Mouse (Mus musculus) CH12.LX (cell line): ENCODE data around the gene Myo1c. TPM values are rescaled to one million over a fixed set of nuclear protein-coding genes. Genes with fewer than 3 reads are reported as not detected.

ENCODE experiments used
- DNase-seq: peaks from one replicate; pipeline ENCODE4 v3.0.0-alpha.2; 2013; ENCODE audit errors: extremely low read depth
- H3K27ac ChIP-seq: 2 replicates; pipeline ENCODE4 v1.5.1; 2012; ENCODE audit warnings: low read depth, mild to moderate bottlenecking, control low read depth, moderate library complexity; ENCODE audit not compliant: insufficient read depth
- H3K27me3 ChIP-seq: replicated peaks from 2 replicates; pipeline ENCODE3; 2012; ENCODE audit warnings: inconsistent platforms
- H3K36me3 ChIP-seq, 2 experiments: replicated peaks in 1 of 2; 2 replicates each; pipeline versions ENCODE3 to v1.6.1; 2012; ENCODE audit warnings: inconsistent platforms in 1 of 2, low read length in 1 of 2, mild to moderate bottlenecking in 1 of 2, mixed read lengths in 1 of 2, moderate library complexity in 1 of 2; ENCODE audit not compliant: control insufficient read depth in 1 of 2, insufficient read depth in 1 of 2
- H3K4me1 ChIP-seq, 2 experiments: 2 replicates each; pipeline ENCODE4 v1.6.1; 2012; ENCODE audit warnings: inconsistent platforms in 1 of 2, moderate library complexity in 1 of 2; ENCODE audit not compliant: insufficient read depth in 2 of 2, control insufficient read depth in 1 of 2
- H3K4me2 ChIP-seq: 2 replicates; pipeline ENCODE4 v1.6.1; 2012; ENCODE audit warnings: low read depth, mild to moderate bottlenecking, control low read depth; ENCODE audit not compliant: poor library complexity, insufficient read depth, severe bottlenecking
- H3K4me3 ChIP-seq, 3 experiments: fragments of 150-350 bp in 1 of 3; sonication (generic) in 1 of 3; replicated peaks in 1 of 3; 2 replicates each; pipeline versions ENCODE3 to v1.5.1; 2011 to 2012; ENCODE audit warnings: low read depth in 2 of 3, low read length in 2 of 3, mild to moderate bottlenecking in 2 of 3, moderate library complexity in 2 of 3, control low read depth in 1 of 3, improper control_type of control experiment in 1 of 3, inconsistent platforms in 1 of 3, mixed read lengths in 1 of 3; ENCODE audit not compliant: poor library complexity in 1 of 3
- H3K79me2 ChIP-seq: replicated peaks from 2 replicates; pipeline ENCODE4 v1.6.1; 2012; ENCODE audit warnings: mild to moderate bottlenecking, moderate library complexity; ENCODE audit not compliant: control insufficient read depth, poor library complexity, insufficient read depth, severe bottlenecking; ENCODE audit errors: extremely low read depth
- H3K9ac ChIP-seq: 2 replicates; pipeline ENCODE4 v1.6.1; 2012; ENCODE audit warnings: low read depth, mild to moderate bottlenecking, control low read depth, moderate library complexity; ENCODE audit not compliant: insufficient read depth
- H3K9me3 ChIP-seq: replicated peaks from 2 replicates; pipeline ENCODE3; 2012; ENCODE audit warnings: low read length, inconsistent platforms, mixed read lengths
- BHLHE40 ChIP-seq: IDR thresholded peaks from 2 replicates; pipeline ENCODE4 v1.6.1; 2011; ENCODE audit warnings: mild to moderate bottlenecking, low read depth, low read length, improper control_type of control experiment
- CTCF ChIP-seq, 2 experiments: IDR thresholded peaks in 1 of 2; conservative IDR thresholded peaks in 1 of 2; 2 replicates each; pipeline ENCODE4 v1.5.1; 2011 to 2012; ENCODE audit warnings: low read depth in 2 of 2, low read length in 2 of 2, improper control_type of control experiment in 1 of 2, inconsistent platforms in 1 of 2, mild to moderate bottlenecking in 1 of 2, moderate library complexity in 1 of 2
- ELF1 ChIP-seq: IDR thresholded peaks from 2 replicates; pipeline ENCODE4 v1.6.1; 2014; ENCODE audit warnings: low read depth, mild to moderate bottlenecking, inconsistent platforms, low read length, improper control_type of control experiment
- ETS1 ChIP-seq: conservative IDR thresholded peaks from 2 replicates; pipeline ENCODE4 v1.6.1; 2012; ENCODE audit warnings: low read depth, mild to moderate bottlenecking, inconsistent platforms, low read length, improper control_type of control experiment, moderate library complexity
- GABPA ChIP-seq: IDR thresholded peaks from 2 replicates; pipeline ENCODE4 v1.6.1; 2012; ENCODE audit warnings: low read depth, low read length, improper control_type of control experiment, inconsistent platforms; ENCODE audit not compliant: insufficient replicate concordance
- IRF4 ChIP-seq: IDR thresholded peaks from 2 replicates; pipeline ENCODE4 v1.6.1; 2014; ENCODE audit warnings: low read depth, mild to moderate bottlenecking, inconsistent platforms, low read length, improper control_type of control experiment
- JUN ChIP-seq: IDR thresholded peaks from 2 replicates; pipeline ENCODE4 v1.6.1; 2011; ENCODE audit warnings: low read depth, mild to moderate bottlenecking, low read length, improper control_type of control experiment, moderate library complexity; ENCODE audit not compliant: insufficient read depth
- JUND ChIP-seq: conservative IDR thresholded peaks from 2 replicates; pipeline ENCODE4 v1.6.1; 2011; ENCODE audit warnings: low read depth, low read length, improper control_type of control experiment
- KAT2A ChIP-seq: IDR thresholded peaks from 2 replicates; pipeline ENCODE4 v1.6.1; 2012; ENCODE audit warnings: low read length, improper control_type of control experiment, inconsistent platforms; ENCODE audit not compliant: insufficient replicate concordance
- MAFK ChIP-seq: IDR thresholded peaks from 2 replicates; pipeline ENCODE4 v1.6.1; 2011; ENCODE audit warnings: low read length, improper control_type of control experiment; ENCODE audit not compliant: insufficient replicate concordance
- MAX ChIP-seq: IDR thresholded peaks from 2 replicates; pipeline ENCODE4 v1.6.1; 2011; ENCODE audit warnings: low read length, improper control_type of control experiment
- MAZ ChIP-seq: IDR thresholded peaks from 2 replicates; pipeline ENCODE4 v1.6.1; 2012; ENCODE audit warnings: low read depth, mild to moderate bottlenecking, inconsistent platforms, low read length, improper control_type of control experiment, moderate library complexity
- MEF2A ChIP-seq: IDR thresholded peaks from 2 replicates; pipeline ENCODE4 v1.6.1; 2014; ENCODE audit warnings: low read depth, mild to moderate bottlenecking, inconsistent platforms, low read length, improper control_type of control experiment, borderline replicate concordance
- MYC ChIP-seq: IDR thresholded peaks from 2 replicates; pipeline ENCODE4 v1.6.1; 2011; ENCODE audit warnings: low read depth, mild to moderate bottlenecking, improper control_type of control experiment, low read length
- PAX5 ChIP-seq: IDR thresholded peaks from 2 replicates; pipeline ENCODE4 v1.6.1; 2012; ENCODE audit warnings: low read length, inconsistent platforms, mixed read lengths
- POLR2A ChIP-seq: IDR thresholded peaks from 2 replicates; pipeline ENCODE4 v1.6.1; 2011; ENCODE audit warnings: low read depth, mild to moderate bottlenecking, improper control_type of control experiment, low read length
- POLR2AphosphoS2 ChIP-seq: IDR thresholded peaks from 2 replicates; pipeline ENCODE4 v1.6.1; 2011; ENCODE audit warnings: low read depth, low read length, improper control_type of control experiment
- SMC3 ChIP-seq: IDR thresholded peaks from 2 replicates; pipeline ENCODE4 v1.6.1; 2011; ENCODE audit warnings: low read depth, low read length, improper control_type of control experiment
- TCF12 ChIP-seq: IDR thresholded peaks from 2 replicates; pipeline ENCODE4 v1.6.1; 2014; ENCODE audit warnings: low read depth, mild to moderate bottlenecking, inconsistent platforms, low read length, improper control_type of control experiment
- USF1 ChIP-seq: IDR thresholded peaks from 2 replicates; pipeline ENCODE4 v1.6.1; 2014; ENCODE audit warnings: low read depth, mild to moderate bottlenecking, inconsistent platforms, low read length, improper control_type of control experiment
- USF2 ChIP-seq: conservative IDR thresholded peaks from 2 replicates; pipeline ENCODE4 v1.6.1; 2011; ENCODE audit warnings: low read depth, low read length, improper control_type of control experiment
- ZKSCAN1 ChIP-seq: IDR thresholded peaks from 2 replicates; pipeline ENCODE4 v1.6.1; 2012; ENCODE audit warnings: low read depth, inconsistent platforms, low read length, improper control_type of control experiment, borderline replicate concordance
- ZNF384 ChIP-seq: IDR thresholded peaks from 2 replicates; pipeline ENCODE4 v1.6.1; 2012; ENCODE audit warnings: low read depth, low read length, improper control_type of control experiment, inconsistent platforms
- dilution Hi-C: fragments of 300-500 bp; cut with MboI; formaldehyde crosslinking; loops from 2 replicates; pipeline ENCODE4 v1.14.3; 2020; ENCODE audit warnings: low sequenced_read_pairs; ENCODE audit not compliant: extremely low pct_unique_long_range_greater_than_20kb, extremely low pct_ligation_motif_present
- in situ Hi-C: fragments of 300-500 bp; cut with MboI; formaldehyde crosslinking; loops from 3 replicates; pipeline ENCODE4 v1.14.3; 2019; ENCODE audit warnings: low sequenced_read_pairs, low pct_ligation_motif_present, low pct_unique_long_range_greater_than_20kb, mixed read lengths
- polyA plus RNA-seq: library from polyadenylated mRNA; unstranded; fragments of >175 nt; gene quantifications from 2 replicates; pipeline ENCODE4 v1.2.1, GENCODE M21; 2012; ENCODE audit warnings: low read depth; ENCODE audit not compliant: insufficient read length
- total RNA-seq, 2 experiments: library from RNA; depleted of rRNA; stranded (reverse); fragments of 300-350 nt in 1 of 2; fragments of >200 nt in 1 of 2; gene quantifications; 2 replicates each; pipeline ENCODE4 v1.2.3; 2012 to 2014

Gene Myo1c
- total and polyA plus RNA-seq, 3 experiments, result 21.9 to 52.0 (median 41.1) TPM

- Histone ChIP-seq H3K79me2 (peaks cover 15% of the 10 kb centered on the region), H3K4me3 (no peak overlapping the region), H3K4me1 (peaks cover 3 to 23% of the 10 kb centered on the region in 2 experiments; a peak in 3 of 4 replicates), H3K9ac (no peak overlapping the region), H3K4me2 (no peak overlapping the region), H3K9me3 (no peaks in the 10 kb centered on the region), H3K27ac (no peak overlapping the region), H3K27me3 (no peaks in the 10 kb centered on the region), H3K36me3 (peaks cover 73 to 85% of the 10 kb centered on the region in 2 experiments)
- dilution Hi-C loops (no loop called here), in situ Hi-C loops (no loop called here)
- TF ChIP-seq CTCF (conservative IDR thresholded peaks at IDR 0.05 in 1 of 2, IDR thresholded peaks at IDR 0.05 in 1 of 2; ENCODE audit: low read depth in 2 of 2, low read length in 2 of 2), result no peak
- no peak for TF ChIP-seq USF2
- no peak for TF ChIP-seq USF1
- no peak for TF ChIP-seq GABPA
- TF ChIP-seq TCF12, result no peak
- no peak for TF ChIP-seq ELF1
- TF ChIP-seq POLR2AphosphoS2, result no peak
- TF ChIP-seq ZNF384, result no peak
- no peak for TF ChIP-seq MEF2A
- no peak for TF ChIP-seq ETS1
- TF ChIP-seq KAT2A, result no peak
- no peak for TF ChIP-seq PAX5
- TF ChIP-seq JUND, result no peak
- no peak for TF ChIP-seq MAFK
- TF ChIP-seq MAX, result no peak
- no peak for DNase-seq
Measured at GRCm38 (mm10) chr11:75660941-75661800, 10.9 kb downstream of the Myo1c start.

- H3K4me3 ChIP-seq, result no peak overlapping the region
- H3K4me2 ChIP-seq, result no peak overlapping the region
- TF ChIP-seq MYC, result no peak
- no peak for TF ChIP-seq POLR2A
- no peak for TF ChIP-seq USF2
- TF ChIP-seq IRF4, result no peak
- no peak for TF ChIP-seq ELF1
- no peak for TF ChIP-seq SMC3
- TF ChIP-seq MAZ, result no peak
- TF ChIP-seq TCF12, result no peak
- TF ChIP-seq JUN, result no peak
- TF ChIP-seq ZKSCAN1, result no peak
- no peak for TF ChIP-seq MAX
- TF ChIP-seq BHLHE40, result no peak
- TF ChIP-seq JUND, result no peak
- no peaks in the 10 kb centered on the region for H3K9me3 ChIP-seq
- H3K27me3 ChIP-seq, result no peaks in the 10 kb centered on the region
- in situ Hi-C loops, result no loop called here
- no peak overlapping the region for H3K27ac ChIP-seq
- peaks cover 5% of the 10 kb centered on the region for H3K79me2 ChIP-seq
- H3K4me1 ChIP-seq, result peaks cover 0 to 14% of the 10 kb centered on the region in 2 experiments; a peak in 2 of 4 replicates
- no peak overlapping the region for H3K9ac ChIP-seq
- H3K36me3 ChIP-seq, result peaks cover 82 to 91% of the 10 kb centered on the region in 2 experiments
- dilution Hi-C loops, result no loop called here
- DNase-seq, result no peak
Measured at GRCm38 (mm10) chr11:75662131-75662530, 11.8 kb downstream of the Myo1c start.
